Mouse (Mus musculus): ENCODE results near the gene Csf3r.

Csf3r gene

GRCm38 (mm10) chr4:126057207-126058133, 33.1 kb downstream of the Csf3r start:
- DNase-seq, result no peak

GRCm38 (mm10) chr4:126058134-126058996, 34.0 kb downstream of the Csf3r start, which contains the start of gene Oscp1:
Gene Oscp1 (plus strand): TSS chr4:126058565.
- DNase-seq, result peak; percentile 91 to 95

GRCm38 (mm10) chr4:126058997-126059362, 34.6 kb downstream of the Csf3r start:
- no peak for DNase-seq

GRCm38 (mm10) chr4:126062856-126063255, 38.5 kb downstream of the Csf3r start:
- peak; percentile 34 to 35 for DNase-seq

DNA sequence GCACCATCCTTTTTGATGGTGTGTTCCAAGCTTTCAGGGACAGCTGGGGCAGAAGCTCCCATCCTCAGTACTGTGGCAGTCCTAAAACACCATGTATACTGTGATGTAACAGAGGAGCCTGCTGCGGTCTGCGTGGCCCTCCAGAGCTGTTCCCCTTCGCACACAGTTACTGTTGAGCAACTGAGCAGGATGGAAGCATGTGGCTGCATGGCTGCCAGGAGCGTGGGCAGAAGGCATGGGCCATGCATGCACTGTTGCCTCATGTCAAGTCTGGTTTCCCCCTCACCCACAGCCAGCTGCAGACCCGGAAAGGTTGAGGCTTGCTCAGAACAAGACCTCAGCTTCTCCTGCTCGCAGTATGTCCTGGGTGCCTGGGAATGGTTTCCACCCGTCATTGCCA, 40.9 kb downstream of the Csf3r start:
- DNase-seq, result no peak

GRCm38 (mm10) chr4:126067401-126068077, 43.2 kb downstream of the Csf3r start:
- no peak for DNase-seq

DNA sequence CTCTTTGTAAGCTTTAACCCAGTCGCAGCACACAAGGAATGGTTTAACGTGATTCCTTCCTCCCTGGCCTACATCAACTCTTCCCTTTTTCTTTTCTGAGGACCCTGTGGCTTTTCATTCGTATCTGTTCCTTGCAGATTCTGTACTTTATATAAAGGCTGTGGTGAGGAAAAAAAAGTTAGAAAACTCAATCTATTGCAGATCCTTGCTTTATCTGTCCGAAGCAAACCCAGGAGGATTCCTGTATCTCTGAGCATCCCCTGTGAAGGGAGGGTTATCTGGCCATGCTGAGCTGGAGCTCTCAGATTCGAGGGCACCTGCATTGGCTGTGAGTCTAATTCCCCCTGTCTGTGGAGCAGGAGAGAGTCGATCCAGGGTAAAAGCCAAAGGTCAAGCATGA, 44.5 kb downstream of the Csf3r start:
- no peak for DNase-seq

DNA sequence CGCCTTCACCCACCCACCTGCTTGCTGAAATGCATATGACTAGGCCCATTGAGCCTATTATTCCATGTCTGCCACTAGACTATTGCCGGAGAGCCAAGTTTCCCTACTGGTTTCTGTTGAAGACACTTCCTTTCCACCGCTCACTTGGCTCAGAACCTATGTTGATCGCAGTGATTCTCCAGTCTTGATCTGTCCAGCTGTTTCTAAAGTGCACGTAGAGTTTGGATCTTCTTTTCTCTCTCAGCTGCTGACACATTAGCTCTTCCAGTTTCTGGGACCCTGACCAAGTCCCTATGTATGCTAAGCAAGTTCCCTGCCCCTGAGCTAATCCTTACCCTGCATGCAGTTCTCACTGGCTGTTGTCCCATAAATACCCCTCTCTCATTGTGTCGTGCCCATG, 53.5 kb downstream of the Csf3r start:
- no peak for DNase-seq

DNA sequence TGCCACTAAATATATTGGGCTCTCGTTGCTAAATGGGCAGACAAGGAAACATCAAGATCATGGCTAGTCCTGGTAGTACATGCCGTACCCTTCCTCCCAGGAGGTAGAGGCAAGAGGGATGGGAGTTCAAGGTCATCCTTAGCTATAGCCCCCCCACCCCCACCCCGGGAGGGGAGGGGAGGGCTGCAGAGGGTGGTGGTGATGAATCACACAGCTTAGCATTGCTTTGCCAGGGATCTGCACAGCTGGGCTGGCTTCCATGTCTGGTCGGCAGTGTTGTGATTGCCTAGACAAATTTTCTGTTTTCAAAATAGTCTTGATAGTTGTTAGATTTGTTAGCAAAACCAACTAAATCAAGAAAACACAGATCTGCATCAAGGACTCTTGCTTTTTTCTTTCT, 54.9 kb downstream of the Csf3r start:
- no peak for DNase-seq

- no peak for DNase-seq
Observed at GRCm38 (mm10) chr4:126081601-126082000, 57.3 kb downstream of the Csf3r start.

- no peak for DNase-seq
Observed at GRCm38 (mm10) chr4:126083021-126083420, 58.7 kb downstream of the Csf3r start.

GRCm38 (mm10) chr4:126084382-126084781, 60.0 kb downstream of the Csf3r start:
- DNase-seq, result no peak

DNA sequence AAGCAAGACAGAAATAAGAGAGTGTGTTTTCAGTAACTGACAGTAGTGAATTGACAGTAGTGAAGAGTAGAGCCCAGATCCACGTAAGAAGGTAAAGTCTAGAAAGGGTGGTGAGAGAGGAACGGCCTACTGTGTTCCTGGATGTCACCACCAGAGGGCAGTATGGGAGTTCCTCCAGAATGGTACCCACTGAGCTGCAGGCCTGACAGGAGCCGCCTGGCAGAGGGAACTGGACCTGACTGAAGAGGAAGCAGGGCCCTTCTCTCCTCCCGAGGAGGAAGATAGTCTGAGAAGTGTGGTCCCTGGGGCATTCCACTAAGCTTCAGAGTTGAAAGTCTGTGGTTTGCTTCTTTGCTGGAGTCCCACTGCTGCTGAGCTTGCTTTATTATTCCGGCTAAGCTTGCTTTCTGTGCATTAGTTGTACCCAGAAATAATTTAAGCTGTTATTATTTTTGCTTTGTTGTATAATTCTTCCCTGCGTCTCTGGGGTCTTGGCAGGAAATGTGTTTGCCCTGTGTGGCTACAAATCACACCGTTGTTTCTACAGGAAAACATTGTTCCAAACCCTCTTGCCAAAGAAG, 61.7 kb downstream of the Csf3r start:
- DNase-seq, result peak; percentile 86 to 90

GRCm38 (mm10) chr4:126090101-126090847, 65.9 kb downstream of the Csf3r start:
- no peak for DNase-seq

GRCm38 (mm10) chr4:126090848-126091124, 66.4 kb downstream of the Csf3r start:
- no peak for DNase-seq

DNA sequence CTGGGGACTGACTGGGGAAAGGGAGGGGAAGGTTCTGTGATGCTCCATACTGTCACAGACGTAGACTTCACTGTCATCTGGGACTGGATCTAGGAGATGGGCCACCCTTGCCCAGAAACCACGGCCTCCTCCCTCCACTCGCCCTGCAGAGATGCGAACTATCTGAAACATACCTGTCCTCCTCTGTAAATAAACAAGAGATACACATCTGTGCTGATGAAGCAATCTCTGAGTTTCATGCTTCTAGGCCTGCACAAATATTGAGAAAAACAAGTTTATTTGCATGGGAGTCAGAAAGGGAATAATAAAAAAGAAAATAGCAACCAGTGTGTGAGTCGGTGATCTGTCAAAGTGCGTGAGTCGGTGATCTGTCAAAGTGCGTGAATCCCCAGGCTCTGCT, 67.5 kb downstream of the Csf3r start:
- DNase-seq, result no peak
